Mouse (Mus musculus) thymus, adult 2 months (tissue): Measurements from ENCODE around the gene Osbp2.

Experiments
- CTCF ChIP-seq: fragments of 200-500 bp; IDR thresholded peaks from 2 replicates; pipeline ENCODE4 v1.5.1; 2012; ENCODE audit warnings: mild to moderate bottlenecking, control low read depth, low read length, moderate library complexity, borderline replicate concordance; ENCODE audit not compliant: control insufficient read depth, poor library complexity, insufficient read depth; ENCODE audit errors: extremely low read depth
- POLR2A ChIP-seq: fragments of 200-500 bp; IDR thresholded peaks from 2 replicates; pipeline ENCODE4 v1.6.1; 2012; ENCODE audit warnings: mild to moderate bottlenecking, low read length, control low read depth, moderate library complexity; ENCODE audit not compliant: control insufficient read depth, poor library complexity, insufficient read depth; ENCODE audit errors: extremely low read depth

GRCm38 (mm10) chr11:3764352-3764751, 99.4 kb downstream of the Osbp2 start:
- TF ChIP-seq CTCF: no peak
- no peak for TF ChIP-seq POLR2A
